Mouse (Mus musculus): ENCODE measurements at regions not wholly inside any gene's neighbourhood (a gene's known extent, or its start where the extent isn't known, plus 50 kb on each side); places are given as distances from the start of the nearest gene placed in this dataset.
"Not testable (repeated sequence)": the region's sequence is repeated elsewhere in the genome, so short reads cannot be mapped to it uniquely, and the experiment has no call there.

DNA sequence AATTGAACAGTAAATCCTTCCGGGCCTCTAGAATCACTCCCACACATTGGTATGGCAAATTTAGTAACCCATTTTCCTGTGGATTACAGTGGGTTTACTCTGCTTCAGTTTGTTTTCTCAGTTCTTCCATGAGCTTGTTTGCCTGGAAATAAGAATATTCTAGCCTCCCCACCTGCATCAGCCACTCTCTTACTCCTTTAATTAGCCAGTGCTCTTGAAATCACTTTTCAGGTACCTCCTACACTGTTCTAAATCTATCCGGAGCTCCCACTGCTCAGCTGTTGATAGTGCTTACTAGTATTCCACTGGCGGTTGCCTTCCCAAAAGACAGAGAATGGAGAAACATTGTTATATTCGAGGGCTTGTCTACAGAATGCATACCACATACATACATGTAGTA lies 167.1 kb downstream of the Htr7 start:
- no peak for DNase-seq (ENCODE audit: low spot score)

DNA sequence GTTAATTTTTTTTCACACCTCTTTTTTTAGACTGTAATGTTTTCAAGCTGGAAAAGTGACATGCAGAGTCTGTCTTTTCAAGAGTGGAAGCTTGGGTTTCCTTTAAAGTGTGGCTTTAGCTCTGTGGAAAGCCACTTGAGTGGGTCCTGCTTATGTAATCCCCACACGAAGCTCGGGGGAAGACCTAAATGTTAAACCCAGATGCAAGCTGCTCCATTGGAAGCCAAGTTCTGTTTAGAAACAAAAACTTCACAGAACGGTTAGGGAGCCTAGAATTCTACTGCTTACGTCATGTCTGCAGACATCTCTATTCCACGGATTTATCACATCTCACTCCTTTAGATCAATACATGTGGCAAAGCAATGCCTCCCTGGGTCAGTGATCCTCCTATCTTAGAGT lies 171.0 kb downstream of the Htr7 start:
- no peak for DNase-seq (ENCODE audit: low spot score)

DNA sequence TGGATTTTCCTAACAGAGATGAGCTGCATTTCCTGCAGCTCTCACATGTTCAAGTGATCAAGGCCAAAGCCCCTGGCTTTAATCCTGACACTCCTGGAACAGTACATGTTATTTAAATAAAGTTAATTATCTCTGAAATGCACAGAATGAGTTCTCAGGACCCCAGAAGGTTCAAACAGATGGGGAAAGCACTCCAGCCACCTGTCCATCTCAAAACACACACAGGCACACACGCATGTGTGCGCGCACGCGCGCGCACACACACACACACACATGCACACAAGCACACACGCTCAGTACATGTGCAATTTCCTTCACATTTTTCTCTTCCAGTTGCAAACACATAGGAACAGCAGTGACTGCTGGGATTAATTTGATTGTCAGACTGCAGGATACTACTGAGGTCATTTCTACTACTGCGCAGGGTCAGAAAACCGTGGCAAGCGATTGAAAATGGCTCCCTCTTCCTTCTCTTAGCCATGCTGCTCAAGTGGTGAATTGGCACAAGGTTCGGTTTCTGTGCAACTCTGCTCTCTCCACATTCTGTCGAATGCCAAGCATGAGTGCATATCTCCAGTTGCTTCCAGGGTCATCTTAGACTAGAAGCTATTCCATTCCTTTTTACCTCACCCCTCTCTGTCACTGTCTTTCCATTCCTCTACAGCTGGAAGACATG lies 175.4 kb downstream of the Htr7 start:
- DNase-seq (ENCODE audit: low spot score), result no peak

DNA sequence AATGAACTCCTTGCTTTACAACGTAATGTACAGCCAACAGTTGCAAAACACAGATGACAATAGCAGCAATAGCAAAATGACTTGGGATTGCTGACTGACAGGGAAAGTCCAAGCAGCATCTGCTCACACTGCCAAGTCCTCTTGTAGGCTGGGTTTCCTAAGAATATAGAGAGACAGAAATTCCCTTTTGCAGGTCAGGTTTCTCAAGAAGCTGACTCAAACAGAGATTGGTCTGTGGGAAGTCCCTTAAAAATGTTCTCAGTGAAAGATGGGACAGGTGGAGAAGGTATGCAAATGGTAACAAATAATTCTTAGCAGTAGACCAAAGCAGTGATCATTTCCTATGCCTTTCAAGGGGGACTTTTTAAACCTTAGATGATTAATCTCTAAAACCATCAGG lies 181.8 kb downstream of the Htr7 start:
- DNase-seq (ENCODE audit: low spot score), result no peak

DNA sequence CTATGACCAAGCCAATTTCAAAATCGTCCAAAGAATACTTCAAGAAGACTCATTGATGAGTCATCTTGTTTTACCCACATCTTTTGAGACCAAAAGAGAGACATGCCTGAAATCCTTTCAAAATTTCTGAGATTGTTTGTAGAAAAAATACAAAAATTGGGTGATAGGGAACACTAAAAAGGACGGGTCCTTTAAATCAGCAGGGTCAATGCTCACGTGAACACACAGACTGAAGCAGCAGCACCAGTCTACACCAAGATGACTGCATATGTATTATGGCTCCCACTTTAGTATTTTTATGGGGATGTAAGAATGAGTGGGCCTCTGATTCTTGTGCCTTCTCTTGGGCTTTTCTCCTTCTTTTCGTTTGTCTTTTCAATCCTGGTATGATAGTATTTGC lies 186.6 kb downstream of the Htr7 start:
- no peak for DNase-seq (ENCODE audit: low spot score)

DNA sequence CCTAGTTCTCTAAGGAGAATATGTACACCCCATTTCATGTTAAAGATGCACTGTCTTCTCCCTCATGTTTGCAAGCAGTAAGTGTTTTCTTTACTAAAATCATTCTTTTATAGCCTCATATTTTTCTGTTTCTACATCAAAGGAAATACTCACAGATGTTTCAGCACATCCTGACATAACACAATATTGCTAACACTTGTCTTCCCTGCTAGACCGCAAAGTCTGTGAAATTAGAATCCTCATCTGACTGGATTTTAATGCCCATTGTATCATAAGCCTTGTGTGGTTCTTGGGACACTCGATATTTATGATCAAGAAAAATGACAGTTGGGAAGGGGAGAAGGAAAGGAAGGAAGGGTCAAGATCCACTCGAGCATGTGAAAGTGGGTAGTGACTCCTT lies 188.8 kb downstream of the Htr7 start:
- DNase-seq (ENCODE audit: low spot score), result no peak

DNA sequence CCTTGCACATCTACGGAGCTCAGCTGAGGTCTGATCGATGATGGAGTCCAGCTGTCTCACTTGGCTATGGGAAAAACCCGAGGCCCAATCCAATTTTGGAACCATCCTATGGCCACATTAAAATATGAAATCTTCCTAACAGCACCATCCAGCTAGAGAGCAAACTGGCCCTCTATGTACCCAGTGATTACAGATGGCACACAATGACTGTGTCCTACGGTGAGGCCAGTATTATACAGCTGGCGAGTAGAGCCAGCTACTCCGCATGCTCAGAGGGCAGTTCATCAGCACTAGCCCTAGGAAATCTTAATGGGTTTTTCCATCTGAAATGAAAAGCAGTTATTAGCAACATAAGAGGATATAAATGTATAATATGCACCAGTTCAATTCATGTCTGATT lies 194.3 kb downstream of the Htr7 start:
- no peak for DNase-seq (ENCODE audit: low spot score)

DNA sequence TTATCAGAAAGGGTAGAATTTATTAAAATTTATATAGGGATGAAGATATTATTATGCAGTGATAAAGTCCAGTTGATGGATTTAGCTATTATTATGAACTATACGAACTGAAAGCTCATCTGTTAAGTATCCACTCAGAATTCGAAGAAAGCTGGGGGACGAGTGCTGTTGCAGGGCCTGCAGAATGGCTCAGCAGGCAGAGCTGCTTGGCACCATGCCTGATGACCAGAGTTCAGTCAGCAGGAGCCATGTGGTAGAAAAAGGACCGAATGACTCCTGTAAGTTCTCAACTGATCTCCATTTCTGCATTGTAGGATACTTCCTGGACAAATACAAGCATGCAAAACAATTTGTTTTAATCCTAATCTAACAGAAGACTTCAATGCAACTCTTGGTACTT lies 195.9 kb downstream of the Htr7 start:
- no peak for DNase-seq (ENCODE audit: low spot score)

DNA sequence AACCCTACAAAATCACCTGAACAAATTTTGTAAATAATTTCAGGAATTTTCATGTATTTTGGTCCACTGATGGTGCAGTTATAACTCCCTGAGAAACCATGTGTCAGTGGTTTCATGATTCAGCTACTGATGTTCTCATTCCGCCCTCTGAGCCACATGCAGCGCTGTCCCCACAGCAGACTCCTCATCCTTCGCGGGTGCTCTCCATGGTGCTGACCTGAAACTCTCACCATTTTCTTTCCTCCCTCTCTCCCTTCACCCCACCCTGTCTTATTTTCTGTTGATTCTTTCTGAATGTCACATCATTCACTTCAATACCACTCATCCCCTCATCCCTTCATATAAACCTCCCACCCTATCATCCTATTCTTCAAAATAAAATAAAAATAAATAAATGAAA lies 224.3 kb downstream of the Htr7 start:
- peak; percentile 0 for DNase-seq (ENCODE audit: low spot score)

DNA sequence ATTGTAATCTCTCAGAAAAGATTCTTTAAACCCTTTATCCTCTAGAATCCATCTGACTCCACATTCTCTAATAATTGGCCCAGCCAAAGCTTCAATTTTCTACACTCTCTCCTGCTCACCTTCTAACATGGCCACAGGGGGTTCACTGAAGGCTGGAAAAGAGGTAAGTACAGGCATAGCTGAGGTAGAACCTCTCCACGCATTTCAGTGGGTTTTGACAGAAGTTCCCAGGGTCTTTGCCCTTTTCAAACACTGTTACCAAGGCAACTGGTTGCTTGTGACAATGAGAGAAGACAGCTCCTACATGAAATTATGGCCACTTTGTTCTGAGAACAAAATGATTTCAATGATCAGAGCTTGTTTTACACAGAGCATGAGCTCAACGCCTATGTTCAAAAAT lies 231.2 kb downstream of the Htr7 start:
- DNase-seq (ENCODE audit: low spot score), result no peak

DNA sequence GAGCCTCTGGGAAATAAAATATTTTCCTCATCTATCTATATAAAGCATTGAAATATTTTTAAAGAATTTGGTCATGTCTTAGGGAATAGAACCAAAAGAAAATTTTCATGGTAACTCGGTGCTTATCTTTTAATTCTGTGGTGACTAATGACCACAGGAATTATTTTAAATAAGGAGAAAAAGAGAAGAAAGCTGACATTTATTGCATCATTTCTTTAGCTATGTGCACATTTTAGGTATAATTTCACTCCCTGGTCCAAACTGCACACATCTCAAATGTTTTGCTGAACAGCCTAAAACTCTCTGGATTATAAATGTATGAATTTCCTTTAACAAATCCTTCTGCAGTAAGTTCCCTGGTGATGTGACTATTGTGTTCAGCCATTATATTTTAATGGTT lies 237.7 kb downstream of the Htr7 start:
- DNase-seq (ENCODE audit: low spot score), result no peak

DNA sequence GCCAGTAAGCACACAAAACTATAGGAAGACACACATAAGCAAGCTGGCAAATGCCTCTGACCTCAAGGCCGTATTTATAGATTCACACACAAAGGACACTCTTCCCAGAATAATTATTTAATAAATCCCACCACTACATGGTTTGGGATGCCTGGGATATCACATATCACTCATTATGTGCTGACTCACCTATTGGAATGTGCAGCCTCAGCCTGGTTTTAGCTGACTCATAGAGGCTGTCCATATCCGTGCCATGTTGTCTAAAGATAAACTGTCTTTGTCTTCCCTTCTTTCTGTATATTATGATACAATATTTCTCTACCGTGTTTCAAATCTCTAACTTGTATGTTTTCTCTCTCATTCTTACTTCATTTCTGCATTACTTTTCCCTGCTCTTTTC lies 262.6 kb downstream of the Htr7 start:
- DNase-seq (ENCODE audit: low spot score), result no peak

DNA sequence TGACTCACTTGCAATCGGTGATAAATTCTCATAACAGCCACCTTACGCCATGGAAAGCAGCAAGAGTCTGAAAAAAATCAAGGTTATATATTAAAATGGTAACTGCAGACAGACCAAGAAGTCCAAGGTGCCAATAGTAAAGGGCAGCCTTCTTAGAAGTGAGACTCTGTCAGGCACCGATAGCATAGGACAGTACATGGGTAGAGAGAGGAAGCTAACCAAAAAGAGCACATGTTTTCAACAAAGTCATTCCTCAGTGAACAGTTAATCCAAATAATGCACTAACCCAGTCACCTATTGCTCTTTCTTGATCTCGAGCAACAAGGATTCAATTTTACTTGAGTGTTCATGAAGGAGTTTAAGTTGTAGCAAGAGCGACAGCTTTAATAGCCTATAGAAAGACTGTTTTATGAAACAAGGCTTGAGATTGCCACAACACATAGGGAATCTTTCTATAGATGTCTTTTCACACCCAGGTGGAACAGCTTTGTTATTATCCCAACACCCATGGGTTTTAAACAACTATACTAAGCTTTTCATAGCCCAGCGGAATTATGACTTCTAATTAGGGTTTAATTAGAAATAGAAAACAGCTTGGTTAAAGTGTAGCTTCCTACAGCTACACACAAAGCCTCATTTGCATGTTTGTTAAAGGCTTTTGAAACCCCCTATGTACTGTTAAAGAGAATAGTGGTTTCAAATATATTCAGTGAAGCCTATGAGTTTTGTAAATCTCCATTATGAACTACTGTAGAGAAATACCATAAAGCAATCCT lies 269.9 kb downstream of the Htr7 start:
- DNase-seq (ENCODE audit: low spot score), result no peak

DNA sequence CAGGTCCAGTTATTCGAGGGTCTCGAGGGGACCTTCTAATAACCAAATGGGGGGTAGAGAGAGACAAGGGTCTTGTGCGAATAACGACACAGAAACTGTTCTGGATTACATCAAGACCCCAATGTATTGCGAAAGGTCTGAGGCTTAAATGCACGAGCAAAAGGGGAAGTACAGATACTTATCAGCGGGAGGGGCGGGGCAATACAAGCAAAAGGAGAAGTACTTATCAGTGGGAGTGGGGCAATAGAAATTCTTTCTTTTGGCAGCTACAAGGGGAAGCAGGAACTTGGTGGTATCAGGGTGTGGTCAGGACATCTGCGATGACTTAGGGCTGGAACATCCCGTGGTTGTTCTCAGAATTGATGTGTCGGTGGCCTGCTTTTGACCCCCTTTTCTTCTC lies 295.6 kb downstream of the Htr7 start:
- DNase-seq (ENCODE audit: low spot score), result not testable (repeated sequence)

DNA sequence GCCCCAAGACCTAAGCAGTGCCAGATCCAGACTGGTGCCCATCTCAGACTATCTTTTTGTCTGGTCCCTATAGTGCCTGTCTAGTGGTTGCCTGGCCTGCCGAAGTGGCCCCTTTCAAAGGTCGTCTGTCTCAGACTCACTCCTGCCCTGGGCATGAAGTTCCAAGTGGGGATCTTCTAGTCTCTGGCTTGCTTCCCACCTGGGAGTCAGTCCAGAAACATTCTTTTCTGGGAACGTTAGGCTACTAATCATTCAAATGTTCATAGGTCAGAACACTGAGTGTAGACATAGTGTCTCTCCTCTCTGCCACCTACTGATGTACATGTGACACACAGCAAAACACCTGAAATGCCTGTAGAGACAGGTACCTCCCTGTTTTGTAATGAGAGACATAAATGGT lies 297.6 kb downstream of the Htr7 start:
- no peak for DNase-seq (ENCODE audit: low spot score)

DNA sequence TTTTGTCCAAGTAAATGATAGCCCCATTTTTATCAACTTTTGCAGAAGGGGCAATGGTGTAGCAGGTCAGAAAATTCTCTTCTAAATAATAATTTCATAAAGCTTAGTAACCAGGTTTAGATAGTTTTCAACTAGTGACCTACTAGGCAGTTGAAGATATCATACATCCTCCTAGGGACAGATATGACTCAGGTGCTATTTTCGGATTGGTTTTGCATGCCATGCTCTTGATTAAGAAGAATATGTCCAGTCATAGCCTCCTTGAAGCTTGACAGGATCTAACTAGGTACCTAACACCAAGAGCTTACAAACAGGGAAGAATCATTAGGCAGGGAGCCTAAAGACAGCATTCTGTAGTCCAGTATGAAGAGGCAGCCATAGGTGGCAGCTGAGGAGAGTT lies 301.8 kb downstream of the Htr7 start:
- DNase-seq (ENCODE audit: low spot score), result no peak

DNA sequence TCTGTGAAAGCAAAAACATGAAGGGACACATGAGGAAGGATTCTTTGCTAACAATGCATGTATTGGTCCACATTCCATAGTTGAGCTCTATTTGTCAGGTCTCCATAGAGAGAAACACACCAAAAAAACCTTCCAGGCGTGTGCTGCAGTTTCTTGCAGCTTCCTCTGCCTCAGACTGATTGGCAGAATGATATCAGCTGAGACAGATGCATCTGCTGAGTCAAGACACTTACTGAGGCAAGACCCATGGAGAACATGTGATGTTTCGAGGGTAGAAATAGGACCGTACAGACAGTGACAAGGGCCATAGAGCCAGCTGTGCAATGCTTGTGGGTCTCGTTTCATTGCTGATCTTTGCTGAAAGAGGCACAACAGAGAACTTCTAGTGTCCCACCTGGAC lies 321.6 kb downstream of the Htr7 start:
- no peak for DNase-seq (ENCODE audit: low spot score)

DNA sequence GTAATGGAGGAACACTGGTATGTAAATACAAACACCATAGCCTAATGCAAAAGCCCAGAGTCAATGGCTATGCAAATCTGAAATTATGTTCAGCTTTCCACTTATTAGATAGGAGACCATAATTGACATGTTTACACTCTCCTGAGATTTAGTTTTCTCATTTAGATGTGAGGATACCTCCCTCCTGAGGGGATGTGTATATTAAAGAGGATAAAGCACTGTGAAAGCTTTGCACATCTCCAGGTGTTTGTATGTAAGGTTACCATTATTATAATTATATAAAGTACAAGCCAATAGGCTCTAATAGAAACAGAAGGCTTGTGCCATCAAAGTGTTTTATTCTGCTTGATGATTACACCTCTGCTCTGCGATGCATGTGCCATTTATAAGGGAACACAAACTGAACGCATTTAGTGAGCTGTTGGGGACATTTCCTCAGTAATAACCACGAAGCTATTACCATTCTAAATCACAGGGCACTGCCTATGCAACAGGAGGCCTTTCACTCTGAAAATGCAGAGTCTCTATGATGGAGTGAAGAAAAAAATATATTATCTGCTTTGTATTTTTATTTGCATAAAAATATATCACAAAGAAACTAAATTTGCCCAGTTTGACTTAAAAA lies 328.8 kb downstream of the Htr7 start:
- DNase-seq (ENCODE audit: low spot score), result no peak

All from c-Kit-positive CD71-positive TER-119-positive erythroid progenitor cells, embryonic 14.5 days (primary cell).